Mouse (Mus musculus): ENCODE data around the gene Srd5a3. TPM values are rescaled to one million over a fixed set of nuclear protein-coding genes. Genes with fewer than 3 reads are reported as not detected.

Srd5a3 gene
- polyA plus RNA-seq, 1 experiment from 2014 or later = 18.9 TPM

- no peak overlapping the region for H3K27ac ChIP-seq
- H3K4me2 ChIP-seq (replicated peaks) = no peak overlapping the region
- peaks cover 12% of the 10 kb centered on the region for H3K4me1 ChIP-seq
- no peaks in the 10 kb centered on the region for H3K9me3 ChIP-seq (replicated peaks)
- no peak overlapping the region for H3K9ac ChIP-seq
- no peaks in the 10 kb centered on the region for H3K36me3 ChIP-seq
- no peak overlapping the region for H3K4me3 ChIP-seq
- 80% methylated on average over 1 of the region's 1 CpGs for WGBS
- H3K27me3 ChIP-seq = peaks cover 8% of the 10 kb centered on the region; the same call in 1 of the 2 replicates
- no peak for ATAC-seq (ENCODE audit: low FRiP score)
Measured at GRCm38 (mm10) chr5:76135644-76136043, 4.4 kb upstream of the Srd5a3 start.

GRCm38 (mm10) chr5:76136271-76136670, 3.8 kb upstream of the Srd5a3 start:
- Histone ChIP-seq H3K9me3 (replicated peaks) (no peaks in the 10 kb centered on the region), H3K27me3 (peaks cover 8% of the 10 kb centered on the region; the same call in 1 of the 2 replicates), H3K9ac (no peak overlapping the region), H3K36me3 (no peaks in the 10 kb centered on the region), H3K27ac (no peak overlapping the region), H3K4me3 (no peak overlapping the region), H3K4me1 (peaks cover 12% of the 10 kb centered on the region), H3K4me2 (replicated peaks) (no peak overlapping the region)
- 93% methylated on average over 3 of the region's 3 CpGs for WGBS
- no peak for ATAC-seq (ENCODE audit: low FRiP score)

- Histone ChIP-seq H3K27ac (no peak overlapping the region), H3K4me1 (peaks cover 12% of the 10 kb centered on the region), H3K4me3 (no peak overlapping the region), H3K36me3 (no peaks in the 10 kb centered on the region), H3K27me3 (peaks cover 8% of the 10 kb centered on the region; the same call in 1 of the 2 replicates), H3K9ac (no peak overlapping the region), H3K4me2 (replicated peaks) (no peak overlapping the region), H3K9me3 (replicated peaks) (no peaks in the 10 kb centered on the region)
- 92% methylated on average over 1 of the region's 1 CpGs for WGBS
- no peak for ATAC-seq (ENCODE audit: low FRiP score)
Measured at GRCm38 (mm10) chr5:76137586-76137985, 2.5 kb upstream of the Srd5a3 start.

GRCm38 (mm10) chr5:76138071-76138470, 2.0 kb upstream of the Srd5a3 start:
- Histone ChIP-seq H3K9me3 (replicated peaks) (no peaks in the 10 kb centered on the region), H3K27me3 (peaks cover 8% of the 10 kb centered on the region; the same call in 1 of the 2 replicates), H3K4me3 (no peak overlapping the region), H3K4me1 (peaks cover 12% of the 10 kb centered on the region), H3K27ac (no peak overlapping the region), H3K9ac (no peak overlapping the region), H3K4me2 (replicated peaks) (no peak overlapping the region), H3K36me3 (no peaks in the 10 kb centered on the region)
- no peak for ATAC-seq (ENCODE audit: low FRiP score)
- 65% methylated on average over 1 of the region's 1 CpGs for whole genome bisulfite sequencing

GRCm38 (mm10) chr5:76138512-76138911, 1.6 kb upstream of the Srd5a3 start:
- Histone ChIP-seq H3K4me1 (peaks cover 12% of the 10 kb centered on the region), H3K36me3 (no peaks in the 10 kb centered on the region), H3K9me3 (replicated peaks) (no peaks in the 10 kb centered on the region), H3K4me2 (replicated peaks) (no peak overlapping the region), H3K4me3 (no peak overlapping the region), H3K27me3 (peaks cover 8% of the 10 kb centered on the region; the same call in 1 of the 2 replicates), H3K9ac (no peak overlapping the region), H3K27ac (no peak overlapping the region)
- 23% methylated on average over 10 of the region's 10 CpGs for WGBS
- no peak for ATAC-seq (ENCODE audit: low FRiP score)

- H3K4me2 ChIP-seq (replicated peaks) = peak overlapping the region; percentile 75
- no peak overlapping the region for H3K27ac ChIP-seq
- ATAC-seq (ENCODE audit: low FRiP score) = no peak
- no peaks in the 10 kb centered on the region for H3K36me3 ChIP-seq
- H3K27me3 ChIP-seq = peaks cover 8% of the 10 kb centered on the region; the same call in 1 of the 2 replicates
- H3K9ac ChIP-seq = no peak overlapping the region
- WGBS = 36% methylated on average over 7 of the region's 7 CpGs
- no peaks in the 10 kb centered on the region for H3K9me3 ChIP-seq (replicated peaks)
- no peak overlapping the region for H3K4me3 ChIP-seq
- H3K4me1 ChIP-seq = peaks cover 12% of the 10 kb centered on the region
Measured at GRCm38 (mm10) chr5:76139171-76139671, 850 bp upstream of the Srd5a3 start.

GRCm38 (mm10) chr5:76140730-76141066, 627 bp downstream of the Srd5a3 start:
- no peaks in the 10 kb centered on the region for H3K9me3 ChIP-seq (replicated peaks)
- ATAC-seq (ENCODE audit: low FRiP score) = peak; percentile 69
- H3K4me1 ChIP-seq = peaks cover 12% of the 10 kb centered on the region
- 8% methylated on average over 9 of the region's 9 CpGs for WGBS
- peak overlapping the region; percentile 95 for H3K27ac ChIP-seq
- H3K4me2 ChIP-seq (replicated peaks) = peak overlapping the region; percentile 75
- no peaks in the 10 kb centered on the region for H3K36me3 ChIP-seq
- H3K4me3 ChIP-seq = peak overlapping the region; percentile 68
- peak overlapping the region; percentile 78 for H3K9ac ChIP-seq
- peaks cover 8% of the 10 kb centered on the region; the same call in 1 of the 2 replicates for H3K27me3 ChIP-seq

- Histone ChIP-seq H3K9me3 (replicated peaks) (no peaks in the 10 kb centered on the region), H3K27ac (no peak overlapping the region), H3K36me3 (no peaks in the 10 kb centered on the region), H3K4me2 (replicated peaks) (no peak overlapping the region), H3K4me1 (peaks cover 10% of the 10 kb centered on the region), H3K4me3 (no peak overlapping the region), H3K9ac (no peak overlapping the region), H3K27me3 (no peaks in the 10 kb centered on the region)
- ATAC-seq (ENCODE audit: low FRiP score) = no peak
- WGBS = 91% methylated on average over 4 of the region's 4 CpGs
Measured at GRCm38 (mm10) chr5:76143356-76143755, 3.3 kb downstream of the Srd5a3 start.

GRCm38 (mm10) chr5:76146401-76146800, 6.3 kb downstream of the Srd5a3 start:
- Histone ChIP-seq H3K27me3 (no peaks in the 10 kb centered on the region), H3K36me3 (peaks cover 10% of the 10 kb centered on the region), H3K4me2 (replicated peaks) (no peak overlapping the region), H3K4me1 (no peaks in the 10 kb centered on the region), H3K27ac (no peak overlapping the region), H3K9me3 (replicated peaks) (no peaks in the 10 kb centered on the region), H3K9ac (no peak overlapping the region), H3K4me3 (no peak overlapping the region)
- WGBS = 88% methylated on average over 1 of the region's 1 CpGs
- no peak for ATAC-seq (ENCODE audit: low FRiP score)

- ATAC-seq (ENCODE audit: low FRiP score) = no peak
- no peaks in the 10 kb centered on the region for H3K9me3 ChIP-seq (replicated peaks)
- H3K4me1 ChIP-seq = no peaks in the 10 kb centered on the region
- H3K4me2 ChIP-seq (replicated peaks) = no peak overlapping the region
- WGBS = 88% methylated on average over 6 of the region's 6 CpGs
- H3K9ac ChIP-seq = no peak overlapping the region
- H3K27ac ChIP-seq = no peak overlapping the region
- H3K36me3 ChIP-seq = peaks cover 12% of the 10 kb centered on the region
- no peak overlapping the region for H3K4me3 ChIP-seq
- H3K27me3 ChIP-seq = no peaks in the 10 kb centered on the region
Measured at GRCm38 (mm10) chr5:76149436-76149835, 9.4 kb downstream of the Srd5a3 start.

- no peak for ATAC-seq (ENCODE audit: low FRiP score)
- H3K4me3 ChIP-seq = no peak overlapping the region
- no peak overlapping the region for H3K9ac ChIP-seq
- H3K9me3 ChIP-seq (replicated peaks) = no peaks in the 10 kb centered on the region
- no peaks in the 10 kb centered on the region for H3K27me3 ChIP-seq
- no peaks in the 10 kb centered on the region for H3K4me1 ChIP-seq
- WGBS = 95% methylated on average over 6 of the region's 6 CpGs
- no peak overlapping the region for H3K27ac ChIP-seq
- no peak overlapping the region for H3K4me2 ChIP-seq (replicated peaks)
- peaks cover 19% of the 10 kb centered on the region for H3K36me3 ChIP-seq
Measured at GRCm38 (mm10) chr5:76152956-76153355, 12.9 kb downstream of the Srd5a3 start.

- Histone ChIP-seq H3K36me3 (peaks cover 19% of the 10 kb centered on the region), H3K9me3 (replicated peaks) (no peaks in the 10 kb centered on the region; the same call in 1 of the 2 replicates), H3K4me3 (no peak overlapping the region), H3K9ac (no peak overlapping the region), H3K27me3 (no peaks in the 10 kb centered on the region), H3K27ac (no peak overlapping the region), H3K4me1 (no peaks in the 10 kb centered on the region), H3K4me2 (replicated peaks) (no peak overlapping the region)
- no peak for ATAC-seq (ENCODE audit: low FRiP score)
- WGBS = 95% methylated on average over 11 of the region's 11 CpGs
Measured at GRCm38 (mm10) chr5:76153430-76153829, 13.4 kb downstream of the Srd5a3 start.

GRCm38 (mm10) chr5:76154434-76155165, 14.5 kb downstream of the Srd5a3 start:
- Histone ChIP-seq H3K9ac (no peak overlapping the region), H3K27ac (no peak overlapping the region), H3K4me1 (no peaks in the 10 kb centered on the region), H3K36me3 (peaks cover 19% of the 10 kb centered on the region), H3K4me2 (replicated peaks) (no peak overlapping the region), H3K4me3 (no peak overlapping the region), H3K27me3 (no peaks in the 10 kb centered on the region), H3K9me3 (replicated peaks) (no peaks in the 10 kb centered on the region; the same call in 1 of the 2 replicates)
- 94% methylated on average over 21 of the region's 21 CpGs for WGBS
- ATAC-seq (ENCODE audit: low FRiP score) = no peak
